Mouse (Mus musculus): ENCODE results near the gene Ncor2. TPM values are rescaled to one million over a fixed set of nuclear protein-coding genes. Genes with fewer than 3 reads are reported as not detected.
A peak's percentile ranks its signal among the peaks of the same experiment; 100 is the strongest.

Ncor2 gene
- total RNA-seq, 1 experiment, result 19.9 TPM

DNA sequence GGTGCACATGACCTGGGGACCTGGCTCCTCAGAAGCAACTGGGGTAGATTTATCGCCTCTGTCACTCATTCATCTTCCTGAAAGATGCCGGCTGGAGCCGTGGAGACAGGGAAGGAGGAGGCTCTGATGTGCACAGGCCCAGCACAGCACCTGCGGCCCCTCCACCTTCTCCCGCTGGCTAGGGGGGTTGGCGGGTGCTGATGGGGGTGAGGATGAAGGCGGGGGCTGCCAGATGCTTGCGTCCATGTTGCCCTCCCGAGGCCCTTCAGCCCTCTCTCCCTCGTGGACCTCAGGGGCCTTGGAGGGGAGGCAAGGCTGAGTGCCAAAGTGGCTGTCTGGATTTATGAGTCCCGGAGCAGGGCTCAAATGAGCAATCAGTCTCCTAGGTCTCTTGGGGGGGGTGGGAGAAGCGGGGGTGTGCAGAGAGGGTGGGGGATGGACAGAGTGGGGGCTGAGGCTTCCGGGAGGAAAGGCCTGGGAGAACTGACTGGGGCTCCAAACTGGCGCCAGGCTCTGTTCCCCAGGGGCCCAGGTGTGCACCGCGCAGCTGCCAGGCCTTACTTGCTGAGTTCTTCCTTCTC, 110.6 kb downstream of the Ncor2 start:
- Histone ChIP-seq H3K4me3 (ENCODE audit: insufficient read depth in 1 of 2, low read depth in 1 of 2, low read length in 2 of 2, poor library complexity in 1 of 2, severe bottlenecking in 1 of 2) (no peak overlapping the region), H3K4me1 (ENCODE audit: control insufficient read depth in 2 of 2, insufficient read depth in 2 of 2, low read length in 2 of 2, poor library complexity in 1 of 2) (peaks cover 0 to 5% of the 10 kb centered on the region in 2 experiments; a peak in 1 of 4 replicates), H3K9me3 (ENCODE audit: control insufficient read depth, insufficient read depth, low read depth, low read length) (no peaks in the 10 kb centered on the region), H3K36me3 (ENCODE audit: control insufficient read depth, insufficient read depth, low read length, poor library complexity, severe bottlenecking) (peaks cover 27% of the 10 kb centered on the region; the same call in 1 of the 2 replicates), H3K27ac (ENCODE audit: insufficient read depth, low read depth, low read length, poor library complexity, severe bottlenecking) (no peak overlapping the region), H3K9ac (ENCODE audit: insufficient read depth, low read depth, low read length, poor library complexity, severe bottlenecking) (no peak overlapping the region)
- in situ Hi-C loops (cut with MboI; ENCODE audit: low sequenced_read_pairs in 2 of 2, unreplicated experiment in 2 of 2), result no loop called here
- DNase-seq (ENCODE audit: low read depth, low spot score), result no peak
- TF ChIP-seq MAFK (IDR thresholded peaks at IDR 0.05; ENCODE audit: insufficient read depth, low read depth, low read length), result no peak
- no peak for TF ChIP-seq ZC3H11A (IDR thresholded peaks at IDR 0.05; ENCODE audit: borderline replicate concordance, low read depth, low read length)
- TF ChIP-seq ZNF384 (IDR thresholded peaks at IDR 0.05; ENCODE audit: low read depth, low read length), result no peak
- TF ChIP-seq CHD2 (IDR thresholded peaks at IDR 0.05; ENCODE audit: low read depth, low read length), result no peak
- no peak for TF ChIP-seq HCFC1 (IDR thresholded peaks at IDR 0.05; ENCODE audit: borderline replicate concordance, insufficient read depth, low read length)

DNA sequence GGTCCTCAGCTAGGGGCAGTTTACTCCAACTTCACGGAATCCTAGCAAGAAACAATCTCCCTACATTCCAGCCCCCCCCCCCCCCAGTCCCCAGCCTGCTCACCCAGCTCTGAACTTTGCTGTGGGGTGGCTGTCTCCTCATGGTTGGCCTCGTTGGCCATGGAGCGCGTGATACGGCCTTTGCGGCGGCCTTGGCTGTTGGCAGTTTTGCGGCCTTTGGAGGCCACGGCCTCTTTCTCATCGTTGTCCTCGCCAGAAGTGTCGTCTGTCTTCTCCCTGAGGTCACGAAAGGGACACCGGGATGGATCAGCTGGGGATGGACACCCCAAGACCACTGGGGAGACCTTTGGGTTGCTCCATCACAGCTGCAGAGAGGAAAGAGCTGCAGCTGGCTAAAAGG, 111.3 kb downstream of the Ncor2 start:
- in situ Hi-C loops (cut with MboI; ENCODE audit: low sequenced_read_pairs in 2 of 2, unreplicated experiment in 2 of 2), result no loop called here
- TF ChIP-seq CHD2 (IDR thresholded peaks at IDR 0.05; ENCODE audit: low read depth, low read length) (no peak), HCFC1 (IDR thresholded peaks at IDR 0.05; ENCODE audit: borderline replicate concordance, insufficient read depth, low read length) (no peak), ZC3H11A (IDR thresholded peaks at IDR 0.05; ENCODE audit: borderline replicate concordance, low read depth, low read length) (no peak), ZNF384 (IDR thresholded peaks at IDR 0.05; ENCODE audit: low read depth, low read length) (no peak), MAFK (IDR thresholded peaks at IDR 0.05; ENCODE audit: insufficient read depth, low read depth, low read length) (no peak)
- peaks cover 27% of the 10 kb centered on the region; the same call in 1 of the 2 replicates for H3K36me3 ChIP-seq (ENCODE audit: control insufficient read depth, insufficient read depth, low read length, poor library complexity, severe bottlenecking)
- no peak for DNase-seq (ENCODE audit: low read depth, low spot score)
- no peak overlapping the region for H3K4me3 ChIP-seq (ENCODE audit: insufficient read depth in 1 of 2, low read depth in 1 of 2, low read length in 2 of 2, poor library complexity in 1 of 2, severe bottlenecking in 1 of 2)
- H3K27ac ChIP-seq (ENCODE audit: insufficient read depth, low read depth, low read length, poor library complexity, severe bottlenecking), result no peak overlapping the region
- no peak overlapping the region for H3K9ac ChIP-seq (ENCODE audit: insufficient read depth, low read depth, low read length, poor library complexity, severe bottlenecking)
- H3K9me3 ChIP-seq (ENCODE audit: control insufficient read depth, insufficient read depth, low read depth, low read length), result no peaks in the 10 kb centered on the region
- H3K4me1 ChIP-seq (ENCODE audit: control insufficient read depth in 2 of 2, insufficient read depth in 2 of 2, low read length in 2 of 2, poor library complexity in 1 of 2), result peaks cover 0 to 6% of the 10 kb centered on the region in 2 experiments; a peak in 1 of 4 replicates

DNA sequence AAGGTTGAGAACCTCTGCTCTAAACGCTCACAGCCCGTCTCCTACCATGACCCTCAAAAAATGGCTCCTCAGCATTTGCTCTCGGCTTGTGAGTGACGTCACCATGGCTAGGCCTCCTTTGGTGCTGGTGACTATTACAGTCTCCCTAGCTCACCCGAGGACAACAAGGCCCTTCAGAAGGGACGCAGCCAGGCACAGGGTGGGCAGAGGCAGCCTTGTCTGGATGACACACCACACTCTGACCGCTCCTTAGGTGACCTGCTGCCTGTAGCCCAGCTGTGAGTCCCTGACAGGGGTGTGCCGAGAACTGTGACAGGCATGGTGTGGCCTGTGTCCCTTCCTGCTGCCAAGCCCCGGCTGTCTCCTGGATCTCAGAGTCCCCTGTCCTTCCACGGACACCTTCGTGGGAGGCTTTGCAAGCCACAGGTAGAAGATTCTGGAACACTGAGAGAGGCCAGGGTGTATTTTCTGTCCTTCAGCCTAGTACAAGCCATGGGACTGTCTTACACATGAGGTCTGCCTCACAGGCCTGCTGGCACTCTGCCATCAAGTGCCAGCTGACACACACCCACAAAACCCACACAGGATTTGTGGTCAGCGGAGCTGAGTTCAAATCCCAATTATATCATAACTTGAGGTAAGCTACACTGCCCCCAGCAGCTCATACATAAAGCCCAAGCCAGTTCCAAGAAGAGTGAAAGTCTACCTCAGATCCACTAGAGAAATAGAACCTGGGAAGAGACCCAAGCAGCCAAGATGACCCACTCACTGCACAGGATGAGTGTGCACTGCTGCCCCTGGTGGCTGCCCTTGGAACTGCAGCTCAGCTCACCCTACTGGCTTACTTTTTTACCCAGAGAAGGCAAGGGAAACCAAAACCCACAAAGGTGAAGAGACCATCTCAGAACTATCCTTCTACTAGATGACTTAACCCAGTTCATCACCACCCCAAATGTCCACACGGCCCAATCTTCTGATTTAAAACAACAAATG, 112.2 kb downstream of the Ncor2 start:
- in situ Hi-C loops (cut with MboI; ENCODE audit: low sequenced_read_pairs in 2 of 2, unreplicated experiment in 2 of 2), result no loop called here
- Histone ChIP-seq H3K9ac (ENCODE audit: insufficient read depth, low read depth, low read length, poor library complexity, severe bottlenecking) (no peak overlapping the region), H3K4me1 (ENCODE audit: control insufficient read depth in 2 of 2, insufficient read depth in 2 of 2, low read length in 2 of 2, poor library complexity in 1 of 2) (peaks cover 0 to 6% of the 10 kb centered on the region in 2 experiments; a peak in 1 of 4 replicates), H3K4me3 (ENCODE audit: insufficient read depth in 1 of 2, low read depth in 1 of 2, low read length in 2 of 2, poor library complexity in 1 of 2, severe bottlenecking in 1 of 2) (no peak overlapping the region), H3K27ac (ENCODE audit: insufficient read depth, low read depth, low read length, poor library complexity, severe bottlenecking) (no peak overlapping the region), H3K36me3 (ENCODE audit: control insufficient read depth, insufficient read depth, low read length, poor library complexity, severe bottlenecking) (peaks cover 27% of the 10 kb centered on the region; the same call in 1 of the 2 replicates), H3K9me3 (ENCODE audit: control insufficient read depth, insufficient read depth, low read depth, low read length) (no peaks in the 10 kb centered on the region)
- peak; percentile 60 for DNase-seq (ENCODE audit: low read depth, low spot score)
- TF ChIP-seq ZNF384 (IDR thresholded peaks at IDR 0.05; ENCODE audit: low read depth, low read length) (no peak), MAFK (IDR thresholded peaks at IDR 0.05; ENCODE audit: insufficient read depth, low read depth, low read length) (no peak), HCFC1 (IDR thresholded peaks at IDR 0.05; ENCODE audit: borderline replicate concordance, insufficient read depth, low read length) (no peak), CHD2 (IDR thresholded peaks at IDR 0.05; ENCODE audit: low read depth, low read length) (no peak), ZC3H11A (IDR thresholded peaks at IDR 0.05; ENCODE audit: borderline replicate concordance, low read depth, low read length) (no peak)

DNA sequence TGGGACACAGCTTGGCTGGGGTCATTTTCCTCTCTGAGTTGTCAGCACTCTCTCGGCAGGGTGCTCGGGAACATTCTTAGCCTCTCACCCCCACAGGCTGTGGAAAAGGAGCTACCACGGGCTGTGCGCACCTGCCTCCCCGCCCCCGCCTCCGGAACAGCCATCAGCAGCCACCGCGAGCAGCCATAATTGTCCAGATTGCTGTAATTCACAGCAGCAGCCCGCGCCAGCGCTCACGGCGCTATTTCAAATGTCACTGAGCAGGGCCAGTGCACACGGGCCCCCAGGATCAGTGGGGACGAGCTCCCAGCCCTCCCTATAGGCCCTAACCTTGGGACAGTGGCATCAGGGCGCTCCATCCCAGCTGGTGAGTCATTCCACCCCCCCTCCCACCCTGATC, 116.0 kb downstream of the Ncor2 start:
- no peak overlapping the region; a peak in 1 of 4 replicates for H3K4me3 ChIP-seq (ENCODE audit: insufficient read depth in 1 of 2, low read depth in 1 of 2, low read length in 2 of 2, poor library complexity in 1 of 2, severe bottlenecking in 1 of 2)
- in situ Hi-C loops (cut with MboI; ENCODE audit: low sequenced_read_pairs in 2 of 2, unreplicated experiment in 2 of 2), result no loop called here
- 0 out of 2 replicates have a peak overlapping the region, but pooled peaks have one; percentile 29 for H3K9ac ChIP-seq (ENCODE audit: insufficient read depth, low read depth, low read length, poor library complexity, severe bottlenecking)
- H3K36me3 ChIP-seq (ENCODE audit: control insufficient read depth, insufficient read depth, low read length, poor library complexity, severe bottlenecking), result peaks cover 21% of the 10 kb centered on the region; the same call in 1 of the 2 replicates
- no peak overlapping the region for H3K27ac ChIP-seq (ENCODE audit: insufficient read depth, low read depth, low read length, poor library complexity, severe bottlenecking)
- H3K9me3 ChIP-seq (ENCODE audit: control insufficient read depth, insufficient read depth, low read depth, low read length), result no peaks in the 10 kb centered on the region
- no peak for DNase-seq (ENCODE audit: low read depth, low spot score)
- TF ChIP-seq HCFC1 (IDR thresholded peaks at IDR 0.05; ENCODE audit: borderline replicate concordance, insufficient read depth, low read length), result no peak
- TF ChIP-seq ZNF384 (IDR thresholded peaks at IDR 0.05; ENCODE audit: low read depth, low read length), result no peak
- no peak for TF ChIP-seq CHD2 (IDR thresholded peaks at IDR 0.05; ENCODE audit: low read depth, low read length)
- TF ChIP-seq MAFK (IDR thresholded peaks at IDR 0.05; ENCODE audit: insufficient read depth, low read depth, low read length), result no peak
- no peak for TF ChIP-seq ZC3H11A (IDR thresholded peaks at IDR 0.05; ENCODE audit: borderline replicate concordance, low read depth, low read length)
- peaks cover 0 to 22% of the 10 kb centered on the region in 2 experiments; a peak in 1 of 4 replicates for H3K4me1 ChIP-seq (ENCODE audit: control insufficient read depth in 2 of 2, insufficient read depth in 2 of 2, low read length in 2 of 2, poor library complexity in 1 of 2)
